Mouse (Mus musculus) ES-E14 (cell line): ENCODE measurements around the gene Zbtb5.

Source experiments
- CHD2 ChIP-seq: IDR thresholded peaks from 2 replicates; pipeline ENCODE4 v1.6.1; 2014; ENCODE audit warnings: mild to moderate bottlenecking, low read depth, low read length, inconsistent platforms
- HCFC1 ChIP-seq: IDR thresholded peaks from 2 replicates; pipeline ENCODE4 v1.6.1; 2012; ENCODE audit warnings: low read length, inconsistent platforms, borderline replicate concordance; ENCODE audit not compliant: insufficient read depth
- MAFK ChIP-seq: IDR thresholded peaks from 2 replicates; pipeline ENCODE4 v1.6.1; 2014; ENCODE audit warnings: mild to moderate bottlenecking, low read depth, low read length, inconsistent platforms; ENCODE audit not compliant: insufficient read depth
- ZC3H11A ChIP-seq: IDR thresholded peaks from 2 replicates; pipeline ENCODE4 v1.6.1; 2012; ENCODE audit warnings: low read depth, mild to moderate bottlenecking, inconsistent platforms, low read length, borderline replicate concordance
- ZNF384 ChIP-seq: IDR thresholded peaks from 2 replicates; pipeline ENCODE4 v1.6.1; 2012; ENCODE audit warnings: low read depth, low read length, inconsistent platforms

GRCm38 (mm10) chr4:44965736-44966135 lies 46.5 kb downstream of the Zbtb5 start:
- no peak for TF ChIP-seq CHD2
- TF ChIP-seq ZNF384, result no peak
- peak; percentile 56 for TF ChIP-seq MAFK
- no peak for TF ChIP-seq ZC3H11A
- TF ChIP-seq HCFC1, result no peak
